Mouse (Mus musculus) embryonic fibroblast, embryonic 13.5 days (primary cell): Measurements from ENCODE around the gene Rgs13. TPM values are rescaled to one million over a fixed set of nuclear protein-coding genes. Genes with fewer than 3 reads are reported as not detected.

Experiments used
- H3K27ac ChIP-seq: 2 replicates; pipeline ENCODE4 v1.5.1; 2012; ENCODE audit warnings: low read length, control low read depth, inconsistent platforms; ENCODE audit not compliant: insufficient read depth
- H3K4me1 ChIP-seq: 2 replicates; pipeline ENCODE4 v1.6.1; 2011; ENCODE audit warnings: low read length; ENCODE audit not compliant: control insufficient read depth, insufficient read depth
- H3K4me3 ChIP-seq: 2 replicates; pipeline ENCODE4 v1.5.1; 2011; ENCODE audit warnings: mild to moderate bottlenecking, control low read depth, low read length; ENCODE audit not compliant: insufficient read depth
- CTCF ChIP-seq: IDR thresholded peaks from 2 replicates; pipeline ENCODE4 v1.5.1; 2011; ENCODE audit warnings: mild to moderate bottlenecking, control low read depth, low read length, moderate library complexity, borderline replicate concordance; ENCODE audit not compliant: insufficient read depth
- POLR2A ChIP-seq: IDR thresholded peaks from 2 replicates; pipeline ENCODE4 v1.6.1; 2011; ENCODE audit warnings: low read depth, mild to moderate bottlenecking, control low read depth, low read length, moderate library complexity
- polyA plus RNA-seq: library from polyadenylated mRNA; stranded (reverse); fragments of >200 nt; gene quantifications from 2 replicates; pipeline ENCODE4 v1.2.4, GENCODE M21; 2011; ENCODE audit warnings: low read depth; ENCODE audit not compliant: missing spikeins, insufficient read length

Gene Rgs13
- polyA plus RNA-seq, 1 experiment, result not detected

DNA sequence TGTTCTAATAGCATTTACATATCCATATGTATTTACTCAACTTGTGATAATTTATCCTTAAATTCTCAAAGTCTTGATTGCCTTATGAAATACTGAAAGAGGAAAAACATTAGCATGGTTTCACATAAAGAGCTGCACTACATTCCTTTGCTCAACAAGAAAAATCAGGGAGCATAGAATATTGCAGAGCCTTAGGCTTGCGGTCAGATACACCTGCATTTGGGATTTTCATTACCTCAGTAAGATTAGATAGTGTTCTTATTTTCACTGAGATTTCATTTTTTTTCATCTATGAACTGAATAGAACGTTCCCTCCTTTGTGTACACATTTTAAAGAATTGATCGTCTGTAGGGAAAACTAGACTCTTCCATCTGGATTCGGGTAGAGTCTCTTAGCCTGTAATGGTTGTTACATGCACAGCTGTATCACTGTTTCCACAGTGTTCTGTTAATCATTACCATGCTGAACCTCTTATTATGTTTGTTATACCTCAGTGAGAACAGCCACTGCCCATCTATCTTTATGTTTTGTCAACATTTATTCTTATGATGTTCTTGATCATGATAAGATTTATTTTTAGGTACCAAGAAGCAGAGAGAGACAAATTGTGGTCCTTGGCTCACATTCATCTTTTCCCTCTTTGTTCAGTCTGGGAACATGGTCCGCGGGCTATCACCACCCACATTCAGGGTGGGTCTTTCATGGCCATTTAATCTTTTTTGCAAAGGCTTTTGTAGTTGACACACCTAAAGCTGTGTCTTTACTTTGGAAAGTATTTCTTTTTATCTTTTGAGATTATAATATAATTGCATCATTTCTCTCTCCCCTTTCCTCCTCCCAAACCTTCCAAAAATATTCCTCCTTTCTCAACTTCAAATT lies 61.1 kb downstream of the Rgs13 start:
- 0 out of 2 replicates have a peak, but pooled peaks cover 4% of the 10 kb centered on the region for H3K4me1 ChIP-seq
- no peak overlapping the region for H3K4me3 ChIP-seq
- TF ChIP-seq POLR2A (no peak), CTCF (no peak)
- H3K27ac ChIP-seq, result no peak overlapping the region

DNA sequence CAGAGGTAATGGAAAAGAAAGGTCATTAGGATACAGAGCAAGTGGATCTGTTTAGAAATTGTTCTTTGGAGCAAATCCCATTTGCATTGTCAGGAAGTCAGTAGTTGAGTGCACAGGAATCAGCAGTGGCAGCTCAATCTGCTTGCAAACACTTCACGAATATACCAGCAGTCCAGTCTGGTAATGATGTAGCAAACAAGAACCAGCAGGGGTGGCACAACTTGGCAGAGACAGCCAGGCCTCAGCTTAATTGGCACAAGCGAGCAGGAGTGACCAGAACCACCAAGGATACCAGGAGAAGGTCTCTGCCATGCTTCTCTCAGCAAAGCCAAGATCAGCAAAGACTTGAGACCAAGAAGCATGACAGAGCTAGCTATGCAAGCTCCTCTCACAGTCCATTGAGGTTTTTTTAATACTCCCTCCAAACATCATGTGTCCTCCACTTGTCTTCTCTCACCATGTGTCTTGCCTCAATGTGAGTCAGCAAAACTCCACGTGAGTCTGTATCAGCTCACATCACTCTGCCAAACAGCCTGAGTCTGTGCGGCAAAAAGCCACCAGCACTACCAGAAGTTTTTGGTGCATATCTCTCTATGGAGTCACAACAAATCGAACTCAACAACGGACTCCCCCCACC lies 63.6 kb downstream of the Rgs13 start:
- TF ChIP-seq POLR2A (no peak), CTCF (no peak)
- H3K27ac ChIP-seq, result no peak overlapping the region; the same call in 1 of the 2 replicates

DNA sequence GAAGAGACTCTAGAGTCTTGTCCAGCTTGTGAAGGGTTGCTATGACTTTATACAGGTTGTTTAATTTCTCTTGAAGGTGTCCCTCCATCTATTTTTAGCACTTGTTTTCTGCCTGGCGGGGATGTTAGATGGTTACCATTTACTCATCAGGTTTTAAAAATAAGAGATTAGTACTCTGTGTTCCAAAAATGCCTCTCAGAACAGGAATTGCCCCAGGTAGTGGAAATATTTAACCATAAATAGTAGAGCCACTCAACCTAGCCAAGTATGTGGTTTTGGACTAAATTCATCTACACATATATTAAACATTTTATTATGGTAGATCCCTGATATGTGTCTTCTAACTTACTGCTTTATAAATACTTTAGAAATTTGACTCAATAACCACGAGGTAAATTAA lies 64.2 kb downstream of the Rgs13 start:
- Histone ChIP-seq H3K4me3 (no peak overlapping the region), H3K4me1 (0 out of 2 replicates have a peak, but pooled peaks cover 4% of the 10 kb centered on the region), H3K27ac (no peak overlapping the region)
- no peak for TF ChIP-seq POLR2A
- TF ChIP-seq CTCF, result no peak

More for the DNA sequence above, 63.6 kb downstream of the Rgs13 start:
- Histone ChIP-seq H3K4me3 (no peak overlapping the region), H3K4me1 (0 out of 2 replicates have a peak, but pooled peaks cover 4% of the 10 kb centered on the region)

DNA sequence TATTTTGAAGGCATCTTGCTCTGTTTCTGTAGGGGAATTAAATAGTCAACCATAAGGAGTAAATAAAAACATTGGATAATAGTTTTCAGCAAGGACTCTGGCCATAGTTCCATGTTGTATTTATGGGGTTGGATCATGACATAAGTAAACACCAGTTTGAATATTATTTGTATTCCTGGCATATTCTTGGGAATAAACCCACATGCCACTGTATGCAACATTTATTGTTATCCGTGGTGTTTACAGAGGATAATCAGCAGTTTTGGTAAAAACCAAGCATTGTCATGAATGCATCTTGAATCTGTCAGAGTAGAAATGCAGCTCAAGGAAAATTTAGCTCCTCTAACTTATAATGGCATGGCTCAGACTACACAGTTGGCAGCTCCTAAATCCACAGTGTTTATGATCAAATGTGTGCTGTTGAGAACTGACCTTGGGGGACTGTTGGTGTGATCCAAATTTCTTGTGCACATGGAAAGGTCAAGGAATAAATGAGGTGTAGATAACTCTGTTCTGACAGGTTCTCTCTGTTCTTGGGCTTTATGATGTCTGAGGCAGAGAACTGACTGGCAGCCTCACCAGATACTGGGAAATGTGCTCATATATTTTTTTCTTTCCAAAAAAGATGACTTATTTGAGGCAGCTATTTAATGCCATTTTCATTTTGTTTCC lies 78.4 kb downstream of the Rgs13 start:
- Histone ChIP-seq H3K27ac (no peak overlapping the region), H3K4me1 (no peaks in the 10 kb centered on the region), H3K4me3 (no peak overlapping the region)
- TF ChIP-seq CTCF (no peak), POLR2A (no peak)

DNA sequence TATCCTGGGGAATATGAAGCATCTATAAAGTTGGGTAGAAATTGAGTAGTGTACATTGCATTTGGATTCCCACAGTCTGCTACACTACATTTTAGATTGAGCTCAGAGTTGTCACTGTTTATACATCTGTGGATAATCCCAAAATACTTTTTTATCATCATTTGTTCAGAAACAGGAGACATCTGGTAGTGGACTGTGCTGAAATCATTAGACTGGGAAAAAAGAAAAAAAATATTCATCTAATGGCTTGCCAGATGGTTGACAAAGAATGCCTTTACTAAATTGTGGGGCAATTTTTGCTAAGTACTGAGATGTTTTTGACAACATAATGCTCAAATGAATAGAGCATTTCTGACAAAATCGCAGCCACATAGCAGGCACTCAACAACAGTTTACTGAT lies 86.8 kb downstream of the Rgs13 start:
- no peak overlapping the region for H3K27ac ChIP-seq
- TF ChIP-seq CTCF (no peak), POLR2A (no peak)
- H3K4me1 ChIP-seq, result 0 out of 2 replicates have a peak, but pooled peaks cover 2% of the 10 kb centered on the region
- H3K4me3 ChIP-seq, result no peak overlapping the region

Other genes starting within 250 kb of the Rgs13 start
- 5.5 and 16.5 TPM in 2 replicates for gene Rgs2, start 173.2 kb downstream of the Rgs13 start, polyA plus RNA-seq
- gene Rgs1, start 71.9 kb upstream of the Rgs13 start, polyA plus RNA-seq, result 0.37 TPM in 1 of 2 replicates, not detected in the other